Mouse (Mus musculus): Measurements from ENCODE around the gene Nxpe4. TPM values are rescaled to one million over a fixed set of nuclear protein-coding genes. Genes with fewer than 3 reads are reported as not detected.
"Not testable (repeated sequence)": the region's sequence is repeated elsewhere in the genome, so short reads cannot be mapped to it uniquely, and the experiment has no call there.

Nxpe4 gene
- polyA plus RNA-seq (2015; fragmentation: Nextera tagmentation; extraction: Ambion mirVana), result 4.7 and 5.5 TPM in 2 replicates

DNA sequence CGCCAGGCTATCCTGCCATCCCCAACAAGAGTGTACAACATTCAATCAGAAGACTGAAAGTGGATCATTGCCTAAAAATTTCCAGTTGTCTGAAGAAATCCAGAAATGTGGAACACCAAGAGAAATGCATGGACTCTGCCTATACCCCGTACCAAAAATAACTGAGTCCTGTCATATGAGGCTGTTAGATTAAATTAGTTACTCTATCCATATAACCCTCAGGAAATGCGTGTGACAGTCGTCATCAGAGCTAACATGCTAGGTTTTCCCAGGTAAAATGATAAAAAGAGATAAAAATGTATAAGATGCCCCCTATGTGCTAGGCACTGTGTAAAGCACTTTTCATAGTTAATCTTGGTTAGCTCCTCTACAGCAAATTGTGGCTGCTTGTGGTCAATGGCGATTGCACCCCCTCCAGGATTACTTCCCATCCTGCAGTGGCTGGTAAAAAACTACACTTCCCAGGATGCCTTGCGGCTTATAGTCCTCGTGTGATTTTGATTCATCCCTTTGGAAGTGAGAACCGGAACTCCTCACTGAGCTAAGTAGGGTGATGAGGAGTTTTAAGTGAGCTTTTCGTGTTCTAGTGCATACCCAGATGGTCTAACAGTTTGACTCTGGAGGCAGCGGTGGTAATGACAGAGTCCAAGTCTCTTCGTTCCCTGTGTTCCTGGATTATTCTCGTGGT, at the start of gene Nxpe4:
Nxpe4 (plus strand) TSS at position 519 of the 688 bp plus-strand sequence.
- Histone ChIP-seq H3K9me3 (replicated peaks; ENCODE audit: control insufficient read depth, low read length) (no peaks in the 10 kb centered on the region), H3K4me3 (ENCODE audit: low read length) (peak within 1 kb of the TSS; percentile 55), H3K9ac (ENCODE audit: low read length) (peak within 1 kb of the TSS; percentile 40; the same call in 1 of the 2 replicates), H3K36me3 (ENCODE audit: control insufficient read depth, insufficient read depth) (no peaks in the 10 kb centered on the region), H3K27me3 (ENCODE audit: control insufficient read depth, insufficient read depth, low read length) (no peaks in the 10 kb centered on the region), H3K4me2 (ENCODE audit: low read depth, low read length) (peak within 1 kb of the TSS; percentile 61), H3K4me1 (ENCODE audit: control insufficient read depth, insufficient read depth, low read length) (no peaks in the 10 kb centered on the region), H3K27ac (ENCODE audit: low read length) (no peak within 1 kb of the TSS)
- WGBS, result 28% methylated on average over 12 of the region's 12 CpGs
- no peak for ATAC-seq (replicated peaks; ENCODE audit: extremely low read depth, insufficient read depth, low FRiP score)

DNA sequence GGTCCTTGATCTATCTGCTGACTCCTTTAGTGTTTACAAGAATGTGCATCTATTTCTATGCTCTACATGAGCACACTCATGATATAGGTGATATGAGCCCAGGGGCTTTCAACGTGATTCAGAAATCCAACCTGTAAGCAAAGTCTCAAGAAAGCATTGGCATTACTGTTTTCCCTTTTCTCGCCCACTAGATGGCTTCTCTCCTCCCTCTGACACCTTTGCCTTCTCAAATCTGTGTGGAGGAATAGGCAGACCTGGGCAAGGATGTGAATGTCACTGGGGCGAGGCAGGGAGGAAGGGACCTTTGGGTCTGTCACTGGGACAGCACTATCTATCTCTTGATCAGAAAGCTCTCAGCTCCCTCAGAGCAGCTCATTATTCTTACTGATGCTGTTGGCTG, 35.0 kb upstream of the Nxpe4 start:
- ATAC-seq (replicated peaks; ENCODE audit: extremely low read depth, insufficient read depth, low FRiP score), result no peak
- H3K4me3 ChIP-seq (ENCODE audit: low read length), result no peak overlapping the region
- no peak overlapping the region for H3K27ac ChIP-seq (ENCODE audit: low read length)
- no peaks in the 10 kb centered on the region for H3K36me3 ChIP-seq (ENCODE audit: control insufficient read depth, insufficient read depth)
- no peak overlapping the region for H3K4me2 ChIP-seq (ENCODE audit: low read depth, low read length)
- no peaks in the 10 kb centered on the region for H3K9me3 ChIP-seq (replicated peaks; ENCODE audit: control insufficient read depth, low read length)
- no peaks in the 10 kb centered on the region for H3K4me1 ChIP-seq (ENCODE audit: control insufficient read depth, insufficient read depth, low read length)
- WGBS, result 21% methylated on average over 3 of the region's 3 CpGs
- H3K9ac ChIP-seq (ENCODE audit: low read length), result no peak overlapping the region
- H3K27me3 ChIP-seq (ENCODE audit: control insufficient read depth, insufficient read depth, low read length), result no peaks in the 10 kb centered on the region

- Histone ChIP-seq H3K27ac (ENCODE audit: low read length) (no peak overlapping the region), H3K9ac (ENCODE audit: low read length) (no peak overlapping the region), H3K4me3 (ENCODE audit: low read length) (no peak overlapping the region), H3K4me2 (ENCODE audit: low read depth, low read length) (no peak overlapping the region), H3K36me3 (ENCODE audit: control insufficient read depth, insufficient read depth) (no peaks in the 10 kb centered on the region), H3K9me3 (replicated peaks; ENCODE audit: control insufficient read depth, low read length) (no peaks in the 10 kb centered on the region), H3K27me3 (ENCODE audit: control insufficient read depth, insufficient read depth, low read length) (no peaks in the 10 kb centered on the region), H3K4me1 (ENCODE audit: control insufficient read depth, insufficient read depth, low read length) (no peaks in the 10 kb centered on the region)
- no peak for ATAC-seq (replicated peaks; ENCODE audit: extremely low read depth, insufficient read depth, low FRiP score)
- 23% methylated on average over 3 of the region's 3 CpGs for WGBS
Observed at GRCm38 (mm10) chr9:48137507-48137906, 24.3 kb upstream of the Nxpe4 start.

- no peaks in the 10 kb centered on the region for H3K27me3 ChIP-seq (ENCODE audit: control insufficient read depth, insufficient read depth, low read length)
- no peak for ATAC-seq (replicated peaks; ENCODE audit: extremely low read depth, insufficient read depth, low FRiP score)
Observed at GRCm38 (mm10) chr9:48140485-48141411, 21.1 kb upstream of the Nxpe4 start.

DNA sequence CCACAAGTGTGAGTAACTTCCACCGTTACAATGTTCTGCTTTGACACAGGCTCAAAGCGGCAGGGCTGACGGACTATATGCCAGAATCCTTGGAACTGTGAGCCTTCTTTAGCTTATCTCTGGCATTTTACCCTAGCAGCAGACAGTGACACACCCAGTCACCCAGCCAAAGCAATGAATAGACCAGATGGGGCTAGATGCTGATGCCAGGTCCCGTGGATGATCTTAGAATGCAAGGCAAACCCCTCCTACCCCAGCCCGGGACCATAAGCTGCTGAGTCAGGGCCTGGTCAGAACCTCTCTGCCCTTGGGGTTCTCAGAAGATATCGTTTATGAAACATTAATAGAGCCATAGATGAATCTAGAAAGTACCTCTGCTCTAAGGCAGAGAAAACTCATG, 19.2 kb upstream of the Nxpe4 start:
- no peaks in the 10 kb centered on the region for H3K4me1 ChIP-seq (ENCODE audit: control insufficient read depth, insufficient read depth, low read length)
- H3K27ac ChIP-seq (ENCODE audit: low read length), result no peak overlapping the region
- no peaks in the 10 kb centered on the region for H3K36me3 ChIP-seq (ENCODE audit: control insufficient read depth, insufficient read depth)
- H3K27me3 ChIP-seq (ENCODE audit: control insufficient read depth, insufficient read depth, low read length), result no peaks in the 10 kb centered on the region
- WGBS, result 81% methylated on average over 6 of the region's 6 CpGs
- ATAC-seq (replicated peaks; ENCODE audit: extremely low read depth, insufficient read depth, low FRiP score), result no peak
- H3K4me2 ChIP-seq (ENCODE audit: low read depth, low read length), result no peak overlapping the region
- H3K9me3 ChIP-seq (replicated peaks; ENCODE audit: control insufficient read depth, low read length), result no peaks in the 10 kb centered on the region
- H3K9ac ChIP-seq (ENCODE audit: low read length), result no peak overlapping the region
- no peak overlapping the region for H3K4me3 ChIP-seq (ENCODE audit: low read length)

More at GRCm38 (mm10) chr9:48140485-48141411, 21.1 kb upstream of the Nxpe4 start:
- WGBS, result 43% methylated on average over 8 of the region's 8 CpGs
- no peak overlapping the region for H3K4me3 ChIP-seq (ENCODE audit: low read length)
- no peaks in the 10 kb centered on the region for H3K9me3 ChIP-seq (replicated peaks; ENCODE audit: control insufficient read depth, low read length)
- no peak overlapping the region for H3K9ac ChIP-seq (ENCODE audit: low read length)
- no peak overlapping the region for H3K27ac ChIP-seq (ENCODE audit: low read length)
- H3K36me3 ChIP-seq (ENCODE audit: control insufficient read depth, insufficient read depth), result no peaks in the 10 kb centered on the region
- no peaks in the 10 kb centered on the region for H3K4me1 ChIP-seq (ENCODE audit: control insufficient read depth, insufficient read depth, low read length)
- H3K4me2 ChIP-seq (ENCODE audit: low read depth, low read length), result no peak overlapping the region

GRCm38 (mm10) chr9:48146761-48147160, 15.1 kb upstream of the Nxpe4 start:
- Histone ChIP-seq H3K4me1 (ENCODE audit: control insufficient read depth, insufficient read depth, low read length) (no peaks in the 10 kb centered on the region), H3K9me3 (replicated peaks; ENCODE audit: control insufficient read depth, low read length) (no peaks in the 10 kb centered on the region), H3K9ac (ENCODE audit: low read length) (no peak overlapping the region), H3K36me3 (ENCODE audit: control insufficient read depth, insufficient read depth) (no peaks in the 10 kb centered on the region), H3K4me2 (ENCODE audit: low read depth, low read length) (no peak overlapping the region), H3K27me3 (ENCODE audit: control insufficient read depth, insufficient read depth, low read length) (no peaks in the 10 kb centered on the region), H3K27ac (ENCODE audit: low read length) (no peak overlapping the region), H3K4me3 (ENCODE audit: low read length) (no peak overlapping the region)
- no peak for ATAC-seq (replicated peaks; ENCODE audit: extremely low read depth, insufficient read depth, low FRiP score)
- 88% methylated on average over 3 of the region's 3 CpGs for WGBS

GRCm38 (mm10) chr9:48166531-48166930, 4.7 kb downstream of the Nxpe4 start:
- not testable (repeated sequence) for H3K4me2 ChIP-seq (ENCODE audit: low read depth, low read length); H3K27ac ChIP-seq (ENCODE audit: low read length); H3K9ac ChIP-seq (ENCODE audit: low read length); H3K4me1 ChIP-seq (ENCODE audit: control insufficient read depth, insufficient read depth, low read length); H3K36me3 ChIP-seq (ENCODE audit: control insufficient read depth, insufficient read depth); H3K27me3 ChIP-seq (ENCODE audit: control insufficient read depth, insufficient read depth, low read length); H3K9me3 ChIP-seq (replicated peaks; ENCODE audit: control insufficient read depth, low read length); ATAC-seq (replicated peaks; ENCODE audit: extremely low read depth, insufficient read depth, low FRiP score); H3K4me3 ChIP-seq (ENCODE audit: low read length)
- WGBS, result 59% methylated on average over 6 of the region's 6 CpGs

- no peaks in the 10 kb centered on the region for H3K4me1 ChIP-seq (ENCODE audit: control insufficient read depth, insufficient read depth, low read length)
- no peaks in the 10 kb centered on the region for H3K27me3 ChIP-seq (ENCODE audit: control insufficient read depth, insufficient read depth, low read length)
- no peak overlapping the region for H3K4me3 ChIP-seq (ENCODE audit: low read length)
- H3K4me2 ChIP-seq (ENCODE audit: low read depth, low read length), result no peak overlapping the region
- H3K9me3 ChIP-seq (replicated peaks; ENCODE audit: control insufficient read depth, low read length), result no peaks in the 10 kb centered on the region
- H3K9ac ChIP-seq (ENCODE audit: low read length), result no peak overlapping the region
- no peak overlapping the region for H3K27ac ChIP-seq (ENCODE audit: low read length)
- no peaks in the 10 kb centered on the region for H3K36me3 ChIP-seq (ENCODE audit: control insufficient read depth, insufficient read depth)
- WGBS, result 56% methylated on average over 1 of the region's 1 CpGs
- no peak for ATAC-seq (replicated peaks; ENCODE audit: extremely low read depth, insufficient read depth, low FRiP score)
Observed at GRCm38 (mm10) chr9:48176764-48177163, 14.9 kb downstream of the Nxpe4 start.

GRCm38 (mm10) chr9:48181300-48181699, 19.5 kb downstream of the Nxpe4 start:
- WGBS, result 81% methylated on average over 7 of the region's 7 CpGs
- H3K4me1 ChIP-seq (ENCODE audit: control insufficient read depth, insufficient read depth, low read length), result no peaks in the 10 kb centered on the region
- H3K36me3 ChIP-seq (ENCODE audit: control insufficient read depth, insufficient read depth), result no peaks in the 10 kb centered on the region
- no peaks in the 10 kb centered on the region for H3K27me3 ChIP-seq (ENCODE audit: control insufficient read depth, insufficient read depth, low read length)
- no peak overlapping the region for H3K4me2 ChIP-seq (ENCODE audit: low read depth, low read length)
- H3K4me3 ChIP-seq (ENCODE audit: low read length), result no peak overlapping the region
- no peak for ATAC-seq (replicated peaks; ENCODE audit: extremely low read depth, insufficient read depth, low FRiP score)
- H3K9ac ChIP-seq (ENCODE audit: low read length), result no peak overlapping the region
- H3K9me3 ChIP-seq (replicated peaks; ENCODE audit: control insufficient read depth, low read length), result no peaks in the 10 kb centered on the region
- no peak overlapping the region for H3K27ac ChIP-seq (ENCODE audit: low read length)
